Mouse (Mus musculus): Measurements from ENCODE around the gene Anln.
"Not testable (repeated sequence)": the region's sequence is repeated elsewhere in the genome, so short reads cannot be mapped to it uniquely, and the experiment has no call there.

The Anln gene

GRCm38 (mm10) chr9:22389021-22389476 lies at the start of gene Anln:
Gene Anln, minus strand, starts transcription at chr9:22389188.
- peak; percentile 91 for DNase-seq (ENCODE audit: low spot score)

- no peak for DNase-seq (ENCODE audit: low spot score)
Measured at GRCm38 (mm10) chr9:22434101-22434500, 45.1 kb upstream of the Anln start.

- no peak for DNase-seq (ENCODE audit: low spot score)
Measured at GRCm38 (mm10) chr9:22433221-22433620, 44.2 kb upstream of the Anln start.

- no peak for DNase-seq (ENCODE audit: low spot score)
Measured at GRCm38 (mm10) chr9:22430315-22430840, 41.4 kb upstream of the Anln start.

- peak; percentile 3 for DNase-seq (ENCODE audit: low spot score)
Measured at GRCm38 (mm10) chr9:22429533-22430241, 40.7 kb upstream of the Anln start.

- no peak for DNase-seq (ENCODE audit: low spot score)
Measured at GRCm38 (mm10) chr9:22428666-22429410, 39.9 kb upstream of the Anln start.

GRCm38 (mm10) chr9:22428028-22428665 lies 39.2 kb upstream of the Anln start:
- DNase-seq (ENCODE audit: low spot score): no peak

- no peak for DNase-seq (ENCODE audit: low spot score)
Measured at GRCm38 (mm10) chr9:22424719-22425118, 35.7 kb upstream of the Anln start.

GRCm38 (mm10) chr9:22424196-22424595 lies 35.2 kb upstream of the Anln start:
- DNase-seq (ENCODE audit: low spot score): no peak

- DNase-seq (ENCODE audit: low spot score): no peak
Measured at GRCm38 (mm10) chr9:22423507-22423906, 34.5 kb upstream of the Anln start.

- DNase-seq (ENCODE audit: low spot score): no peak
Measured at GRCm38 (mm10) chr9:22422559-22422958, 33.6 kb upstream of the Anln start.

- no peak for DNase-seq (ENCODE audit: low spot score)
Measured at GRCm38 (mm10) chr9:22420491-22420890, 31.5 kb upstream of the Anln start.

GRCm38 (mm10) chr9:22419877-22420276 lies 30.9 kb upstream of the Anln start:
- DNase-seq (ENCODE audit: low spot score): no peak

- no peak for DNase-seq (ENCODE audit: low spot score)
Measured at GRCm38 (mm10) chr9:22417547-22417946, 28.6 kb upstream of the Anln start.

- DNase-seq (ENCODE audit: low spot score): no peak
Measured at GRCm38 (mm10) chr9:22416187-22416586, 27.2 kb upstream of the Anln start.

GRCm38 (mm10) chr9:22411002-22411857 lies 22.2 kb upstream of the Anln start, which contains the start of gene 9530077C05Rik:
Gene 9530077C05Rik, plus strand, starts transcription at chr9:22411513.
- DNase-seq (ENCODE audit: low spot score): peak; percentile 97

- no peak for DNase-seq (ENCODE audit: low spot score)
Measured at GRCm38 (mm10) chr9:22409501-22409900, 20.5 kb upstream of the Anln start.

GRCm38 (mm10) chr9:22408344-22408743 lies 19.4 kb upstream of the Anln start:
- DNase-seq (ENCODE audit: low spot score): not testable (repeated sequence)

GRCm38 (mm10) chr9:22407633-22408032 lies 18.6 kb upstream of the Anln start:
- not testable (repeated sequence) for DNase-seq (ENCODE audit: low spot score)

- peak; percentile 50 for DNase-seq (ENCODE audit: low spot score)
Measured at GRCm38 (mm10) chr9:22405414-22405813, 16.4 kb upstream of the Anln start.

- not testable (repeated sequence) for DNase-seq (ENCODE audit: low spot score)
Measured at GRCm38 (mm10) chr9:22403501-22403900, 14.5 kb upstream of the Anln start.
